Mouse (Mus musculus) midbrain, embryonic 11.5 days (tissue): ENCODE data around the gene Kcnk16. TPM values are rescaled to one million over a fixed set of nuclear protein-coding genes. Genes with fewer than 3 reads are reported as not detected.

Experiments
- ATAC-seq: fragments of 200-750 bp; cut with Nextera tagmentation; 2 replicates; pipeline ENCODE4 v1.8.0; 2017; ENCODE audit warnings: moderate TSS enrichment, moderate library complexity; ENCODE audit not compliant: low FRiP score
- DNase-seq: peaks from one replicate; pipeline ENCODE4 v3.0.0; 2015; ENCODE audit warnings: low spot score; ENCODE audit errors: missing footprints
- H3K27ac ChIP-seq: fragments of 300-500 bp; sonication (generic); 2 replicates; pipeline ENCODE4 v1.5.1; 2014; ENCODE audit warnings: low read depth, low read length
- H3K27me3 ChIP-seq: fragments of 300-500 bp; sonication (generic); 2 replicates; pipeline ENCODE4 v1.6.1; 2014; ENCODE audit warnings: mild to moderate bottlenecking, low read length, moderate library complexity, mixed read lengths; ENCODE audit not compliant: control insufficient read depth, insufficient read depth
- H3K36me3 ChIP-seq: fragments of 300-500 bp; sonication (generic); 2 replicates; pipeline ENCODE4 v1.6.1; 2014; ENCODE audit warnings: mild to moderate bottlenecking, low read length, moderate library complexity, mixed read lengths; ENCODE audit not compliant: control insufficient read depth, insufficient read depth
- H3K4me1 ChIP-seq: fragments of 300-500 bp; sonication (generic); 2 replicates; pipeline ENCODE4 v1.6.1; 2014; ENCODE audit warnings: low read length; ENCODE audit not compliant: control insufficient read depth, insufficient read depth
- H3K4me2 ChIP-seq: fragments of 300-500 bp; sonication (generic); 2 replicates; pipeline ENCODE4 v1.6.1; 2014; ENCODE audit warnings: mild to moderate bottlenecking, moderate library complexity
- H3K4me3 ChIP-seq: fragments of 300-500 bp; sonication (generic); 2 replicates; pipeline ENCODE4 v1.5.1; 2014; ENCODE audit warnings: low read depth, low read length
- H3K9ac ChIP-seq: fragments of 300-500 bp; sonication (generic); 2 replicates; pipeline ENCODE4 v1.6.1; 2014; ENCODE audit warnings: low read length
- H3K9me3 ChIP-seq: fragments of 300-500 bp; sonication (generic); 2 replicates; pipeline ENCODE4 v1.6.1; 2016; ENCODE audit warnings: low read length; ENCODE audit not compliant: control insufficient read depth
- WGBS: fragments of 180-500 bp; shearing (Covaris S2); extraction: QIAGEN DNeasy Blood & Tissue Kit; methylation state at CpG from one replicate; pipeline ENCODE4 v1.1.7; 2014; 5-methylcytosine and 5-hydroxymethylcytosine counted together
- polyA plus RNA-seq: library from polyadenylated mRNA; unstranded; fragments of >200 nt; fragmentation: Nextera tagmentation; extraction: Ambion mirVana; gene quantifications from 2 replicates; pipeline ENCODE4 v1.2.1, GENCODE M21; 2014

The Kcnk16 gene
- polyA plus RNA-seq, 1 experiment from 2014 or later, result not detected

GRCm38 (mm10) chr14:20211754-20212601 lies 57.0 kb downstream of the Kcnk16 start:
- DNase-seq (peak; percentile 87), ATAC-seq (peak; percentile 70)
- H3K9ac ChIP-seq, result no peak overlapping the region
- no peak overlapping the region for H3K27ac ChIP-seq
- H3K36me3 ChIP-seq, result no peaks in the 10 kb centered on the region
- H3K4me2 ChIP-seq, result no peak overlapping the region
- 38% methylated on average over 9 of the region's 9 CpGs for WGBS
- no peaks in the 10 kb centered on the region for H3K9me3 ChIP-seq
- H3K4me3 ChIP-seq, result no peak overlapping the region
- peaks cover 12% of the 10 kb centered on the region for H3K4me1 ChIP-seq
- no peaks in the 10 kb centered on the region for H3K27me3 ChIP-seq

Other genes starting within 250 kb of the Kcnk16 start
- gene Saysd1, start 130.7 kb downstream of the Kcnk16 start, polyA plus RNA-seq, result 11.3 and 12.6 TPM in 2 replicates
- 4.5 and 6.6 TPM in 2 replicates for gene Kcnk5, start 87.4 kb downstream of the Kcnk16 start, polyA plus RNA-seq
- 6.6 and 7.1 TPM in 2 replicates for gene Nudt13, start 25.5 kb upstream of the Kcnk16 start, polyA plus RNA-seq
- 73.3 and 74.8 TPM in 2 replicates for gene Ecd, start 78.9 kb upstream of the Kcnk16 start, polyA plus RNA-seq
- gene Fam149b, start 79.0 kb upstream of the Kcnk16 start, polyA plus RNA-seq, result 53.8 and 58.9 TPM in 2 replicates
- gene Dnajc9, start 119.7 kb upstream of the Kcnk16 start, polyA plus RNA-seq, result 276 and 296 TPM in 2 replicates
- 71.8 and 73.0 TPM in 2 replicates for gene Mrps16, start 124.4 kb upstream of the Kcnk16 start, polyA plus RNA-seq
- 0.33 and 0.44 TPM in 2 replicates for gene Cfap70, start 183.0 kb upstream of the Kcnk16 start, polyA plus RNA-seq
- gene Anxa7, start 210.9 kb upstream of the Kcnk16 start, polyA plus RNA-seq, result 11.9 TPM in 2 replicates
- 0.83 and 1.1 TPM in 2 replicates for gene Mss51, start 227.7 kb upstream of the Kcnk16 start, polyA plus RNA-seq